Mouse (Mus musculus) liver, embryonic 16.5 days (tissue): ENCODE results near the gene Bdh2. TPM values are rescaled to one million over a fixed set of nuclear protein-coding genes. Genes with fewer than 3 reads are reported as not detected.

ENCODE experiments used
- ATAC-seq: fragments of 200-750 bp; cut with Nextera tagmentation; 2 replicates; pipeline ENCODE4 v1.8.0; 2017; ENCODE audit warnings: low read depth, mild to moderate bottlenecking, moderate number of reproducible peaks, moderate library complexity
- H3K27ac ChIP-seq: fragments of 300-500 bp; sonication (generic); 2 replicates; pipeline ENCODE4 v1.5.1; 2014; ENCODE audit warnings: mild to moderate bottlenecking, low read length
- H3K27me3 ChIP-seq: fragments of 300-500 bp; sonication (generic); 2 replicates; pipeline ENCODE4 v1.6.1; 2014; ENCODE audit warnings: low read depth, low read length, mixed read lengths; ENCODE audit not compliant: control insufficient read depth, insufficient read depth
- H3K36me3 ChIP-seq: fragments of 300-500 bp; sonication (generic); 2 replicates; pipeline ENCODE4 v1.6.1; 2014; ENCODE audit warnings: mild to moderate bottlenecking; ENCODE audit not compliant: control insufficient read depth, insufficient read depth
- H3K4me1 ChIP-seq: fragments of 300-500 bp; sonication (generic); 2 replicates; pipeline ENCODE4 v1.6.1; 2014; ENCODE audit warnings: low read depth, low read length, mixed read lengths; ENCODE audit not compliant: control insufficient read depth
- H3K4me2 ChIP-seq: fragments of 300-500 bp; sonication (generic); 2 replicates; pipeline ENCODE4 v1.6.1; 2014; ENCODE audit warnings: low read depth, low read length, mixed read lengths
- H3K4me3 ChIP-seq: fragments of 300-500 bp; sonication (generic); 2 replicates; pipeline ENCODE4 v1.5.1; 2014; ENCODE audit warnings: low read depth, mild to moderate bottlenecking, low read length
- H3K9ac ChIP-seq: fragments of 300-500 bp; sonication (generic); 2 replicates; pipeline ENCODE4 v1.6.1; 2014; ENCODE audit warnings: low read depth, low read length
- H3K9me3 ChIP-seq: fragments of 300-500 bp; sonication (generic); replicated peaks from 2 replicates; pipeline ENCODE4 v1.6.1; 2016; ENCODE audit warnings: low read length; ENCODE audit not compliant: control insufficient read depth
- WGBS: fragments of 180-500 bp; shearing (Covaris S2); extraction: QIAGEN DNeasy Blood & Tissue Kit; methylation state at CpG from one replicate; pipeline ENCODE4 v1.1.7; 2014; ENCODE audit not compliant: insufficient replicate concordance; 5-methylcytosine and 5-hydroxymethylcytosine counted together
- polyA plus RNA-seq: library from polyadenylated mRNA; unstranded; fragments of >200 nt; fragmentation: Nextera tagmentation; extraction: Ambion mirVana; gene quantifications from 2 replicates; pipeline ENCODE4 v1.2.1, GENCODE M21; 2015

Bdh2 gene
- polyA plus RNA-seq, 1 experiment from 2014 or later = 1.0 TPM

DNA sequence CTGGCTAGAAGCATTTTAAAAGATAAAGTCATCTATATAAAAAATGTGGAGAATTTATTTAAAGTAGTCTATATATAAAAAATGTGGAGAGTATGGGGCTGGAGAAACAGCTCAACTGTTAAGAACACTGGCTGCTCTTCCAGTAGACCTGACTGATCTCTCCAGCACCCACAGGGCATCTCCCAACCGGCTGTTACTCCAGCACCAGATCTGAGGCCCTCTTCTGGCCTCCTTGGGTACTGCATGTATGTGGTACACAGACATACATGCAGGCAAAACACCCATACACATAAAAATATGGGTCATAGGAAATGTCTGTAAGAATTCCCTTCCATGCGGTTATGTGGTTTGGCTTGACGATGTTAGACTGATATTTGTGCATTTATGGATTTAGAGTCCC lies 47.5 kb downstream of the Bdh2 start:
- Histone ChIP-seq H3K4me3 (no peak overlapping the region), H3K9ac (no peak overlapping the region), H3K27ac (no peak overlapping the region), H3K36me3 (no peaks in the 10 kb centered on the region), H3K9me3 (no peaks in the 10 kb centered on the region), H3K4me1 (no peaks in the 10 kb centered on the region), H3K27me3 (no peaks in the 10 kb centered on the region), H3K4me2 (no peak overlapping the region)
- 29% methylated on average over 3 of the region's 3 CpGs for WGBS
- no peak for ATAC-seq

DNA sequence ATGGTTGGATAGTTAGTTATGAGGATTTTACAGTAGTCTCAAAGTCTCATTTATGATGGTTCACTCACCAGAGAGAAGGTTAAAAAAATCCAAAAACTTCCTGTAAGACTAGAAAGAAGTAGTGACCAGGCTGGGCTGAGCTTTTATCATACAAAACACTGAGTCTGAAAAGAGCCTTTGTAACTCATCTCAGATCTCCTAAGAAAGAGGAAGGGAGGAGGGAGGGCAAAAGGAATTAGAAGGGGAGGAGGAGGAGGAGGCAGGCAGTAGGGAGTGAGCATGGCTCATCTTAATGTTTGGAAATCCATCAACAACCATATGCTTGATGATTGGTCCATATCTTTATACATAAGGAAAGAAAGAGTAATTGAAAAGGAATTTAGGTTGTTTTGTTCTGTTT lies 51.7 kb downstream of the Bdh2 start:
- Histone ChIP-seq H3K4me1 (no peaks in the 10 kb centered on the region), H3K4me2 (no peak overlapping the region), H3K9ac (no peak overlapping the region), H3K36me3 (no peaks in the 10 kb centered on the region), H3K27ac (no peak overlapping the region), H3K27me3 (no peaks in the 10 kb centered on the region), H3K4me3 (no peak overlapping the region), H3K9me3 (no peaks in the 10 kb centered on the region)
- no peak for ATAC-seq

DNA sequence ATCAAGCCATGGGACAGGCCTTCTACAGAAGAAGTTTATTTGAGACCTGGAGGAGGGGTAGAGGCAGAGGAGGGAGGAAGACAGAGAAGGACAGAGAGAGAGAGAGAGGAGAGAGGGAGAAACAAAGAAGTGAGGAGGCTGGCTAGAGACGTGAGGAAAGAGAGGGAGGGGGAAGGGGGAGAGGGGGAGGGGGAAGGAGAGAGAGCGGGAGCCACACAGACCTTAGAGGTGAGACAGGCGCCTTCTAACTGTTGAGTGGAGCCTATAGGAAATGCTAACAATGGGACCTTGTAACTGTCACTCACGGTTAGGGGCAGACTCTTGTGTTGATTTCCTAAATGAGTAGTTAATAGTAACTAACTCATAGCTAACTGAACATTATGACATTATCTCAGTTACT lies 52.7 kb downstream of the Bdh2 start:
- Histone ChIP-seq H3K4me3 (no peak overlapping the region), H3K9ac (no peak overlapping the region), H3K4me2 (no peak overlapping the region), H3K27me3 (no peaks in the 10 kb centered on the region), H3K9me3 (no peaks in the 10 kb centered on the region), H3K36me3 (no peaks in the 10 kb centered on the region), H3K27ac (no peak overlapping the region), H3K4me1 (no peaks in the 10 kb centered on the region)
- WGBS = 50% methylated on average over 4 of the region's 4 CpGs
- no peak for ATAC-seq

DNA sequence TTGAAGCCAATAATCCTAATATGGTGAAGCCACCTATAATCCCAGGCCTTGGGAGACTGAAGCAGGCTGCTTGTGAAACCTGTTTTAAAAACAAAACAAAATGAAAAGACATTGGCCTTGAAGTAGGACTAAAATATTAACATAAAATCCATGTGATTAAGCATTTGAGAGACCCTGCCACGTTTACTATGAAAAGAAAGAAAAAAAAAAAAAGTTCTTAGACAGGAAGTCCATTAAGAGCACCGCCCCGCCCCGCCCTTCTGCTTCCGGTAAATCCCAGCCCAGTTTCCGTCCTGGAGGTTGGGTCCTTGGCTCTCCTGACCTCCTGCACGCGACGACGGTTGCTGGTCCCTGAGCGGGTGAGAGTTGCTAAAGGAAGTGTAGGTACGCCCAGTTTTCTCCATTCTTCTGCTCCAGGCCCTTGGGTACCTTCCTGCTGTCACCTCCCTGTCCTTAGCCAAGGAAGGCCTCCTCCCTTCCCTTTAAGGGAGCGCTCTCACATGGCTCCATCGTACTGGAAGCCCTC lies 66.8 kb downstream of the Bdh2 start, which contains the start of gene Slc9b1:
Gene Slc9b1 (plus strand): TSS at position 291 of the 526 bp plus-strand sequence.
- H3K4me2 ChIP-seq = no peak within 1 kb of the TSS
- WGBS = 60% methylated on average over 14 of the region's 14 CpGs

DNA sequence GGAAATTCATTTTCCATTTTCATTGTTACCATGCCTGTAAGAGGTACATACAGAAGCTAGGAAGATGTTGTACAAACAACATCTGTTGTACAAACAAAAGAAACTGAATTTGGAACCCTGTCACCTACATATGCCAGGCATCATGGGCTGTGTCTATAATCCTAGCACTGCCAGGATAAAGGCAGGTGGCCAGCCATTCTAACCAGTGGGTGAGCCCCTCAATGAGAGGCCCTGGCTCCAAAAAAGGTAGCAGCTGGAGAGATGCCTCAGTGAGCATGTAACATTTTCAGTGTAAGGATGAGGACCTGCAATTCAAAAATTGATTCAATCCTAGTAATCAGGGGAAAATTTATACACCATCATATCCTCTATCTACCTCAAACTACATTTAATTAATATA lies 68.0 kb downstream of the Bdh2 start:
- Histone ChIP-seq H3K27ac (no peak overlapping the region), H3K4me1 (no peaks in the 10 kb centered on the region), H3K27me3 (no peaks in the 10 kb centered on the region), H3K9me3 (no peaks in the 10 kb centered on the region), H3K36me3 (no peaks in the 10 kb centered on the region), H3K4me2 (no peak overlapping the region), H3K4me3 (no peak overlapping the region), H3K9ac (no peak overlapping the region)
- ATAC-seq = no peak

More for the DNA sequence above, 66.8 kb downstream of the Bdh2 start, which contains the start of gene Slc9b1:
- no peaks in the 10 kb centered on the region for H3K9me3 ChIP-seq
- H3K27me3 ChIP-seq = no peaks in the 10 kb centered on the region
- H3K36me3 ChIP-seq = no peaks in the 10 kb centered on the region
- no peak within 1 kb of the TSS for H3K27ac ChIP-seq
- H3K4me3 ChIP-seq = no peak within 1 kb of the TSS
- no peaks in the 10 kb centered on the region for H3K4me1 ChIP-seq
- no peak within 1 kb of the TSS for H3K9ac ChIP-seq
- ATAC-seq = no peak

DNA sequence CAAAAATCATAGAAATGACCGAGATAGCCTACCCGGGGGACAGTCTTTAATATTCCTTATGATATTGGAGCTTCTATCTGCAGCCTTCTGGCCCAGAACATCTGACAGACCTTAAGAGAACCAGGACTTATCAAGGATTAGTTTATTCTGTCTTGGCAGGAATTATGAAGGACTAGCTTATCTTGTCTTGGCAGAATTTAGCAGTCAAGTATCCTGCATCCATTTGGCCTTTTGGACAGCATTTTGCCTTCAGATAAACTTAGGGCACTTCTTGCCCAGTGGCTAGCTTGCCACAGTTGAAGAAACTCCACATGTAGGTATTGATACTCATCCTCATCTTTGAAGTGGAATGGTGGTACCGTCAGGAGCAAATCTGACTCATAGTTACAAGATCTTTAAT lies 70.8 kb downstream of the Bdh2 start:
- no peak overlapping the region for H3K27ac ChIP-seq
- no peaks in the 10 kb centered on the region for H3K4me1 ChIP-seq
- no peaks in the 10 kb centered on the region for H3K36me3 ChIP-seq
- no peak overlapping the region for H3K4me2 ChIP-seq
- H3K9ac ChIP-seq = no peak overlapping the region
- no peak for ATAC-seq
- H3K4me3 ChIP-seq = no peak overlapping the region
- H3K27me3 ChIP-seq = no peaks in the 10 kb centered on the region
- WGBS = 75% methylated on average over 3 of the region's 3 CpGs
- H3K9me3 ChIP-seq = no peaks in the 10 kb centered on the region

Other genes with a start within 250 kb of the Bdh2 start
- 16.7 and 18.6 TPM in 2 replicates for gene Cenpe, start 68.7 kb upstream of the Bdh2 start, polyA plus RNA-seq
- gene Slc9b2, start 26.5 kb downstream of the Bdh2 start, polyA plus RNA-seq = 0.12 and 0.26 TPM in 2 replicates
- not detected in 2 replicates for gene Slc9b1, start 66.8 kb downstream of the Bdh2 start, polyA plus RNA-seq
- 25.6 and 29.2 TPM in 2 replicates for gene Cisd2, start 142.7 kb downstream of the Bdh2 start, polyA plus RNA-seq
- 233 and 242 TPM in 2 replicates for gene Ube2d3, start 156.9 kb downstream of the Bdh2 start, polyA plus RNA-seq
- 6.6 and 7.2 TPM in 2 replicates for gene Manba, start 204.4 kb downstream of the Bdh2 start, polyA plus RNA-seq